Mouse (Mus musculus): ENCODE data around the gene 1810009J06Rik. TPM values are rescaled to one million over a fixed set of nuclear protein-coding genes. Genes with fewer than 3 reads are reported as not detected.
"Not testable (repeated sequence)": the region's sequence is repeated elsewhere in the genome, so short reads cannot be mapped to it uniquely, and the experiment has no call there.

The 1810009J06Rik gene
- polyA plus RNA-seq (2012; rRNA removed) = not detected in 2 replicates
- not detected in 2 replicates for polyA plus RNA-seq (2014; fragmentation: Nextera tagmentation; extraction: Ambion mirVana)

GRCm38 (mm10) chr6:40964454-40964853 lies at the start of gene 1810009J06Rik:
TSS of gene 1810009J06Rik (plus strand) at chr6:40964754.
- not testable (repeated sequence) for H3K9me3 ChIP-seq (ENCODE audit: control insufficient read depth, low read length); H3K4me3 ChIP-seq (replicated peaks; ENCODE audit: low read length); DNase-seq (ENCODE audit: low spot score); ATAC-seq (ENCODE audit: low FRiP score, low read depth); H3K27ac ChIP-seq (replicated peaks; ENCODE audit: low read depth, low read length); H3K4me2 ChIP-seq (replicated peaks; ENCODE audit: low read depth, low read length, severe bottlenecking); H3K36me3 ChIP-seq (ENCODE audit: control insufficient read depth, insufficient read depth, low read length); H3K4me1 ChIP-seq (ENCODE audit: control insufficient read depth, insufficient read depth, low read length); H3K9ac ChIP-seq (ENCODE audit: low read depth, low read length, severe bottlenecking); H3K27me3 ChIP-seq (ENCODE audit: control insufficient read depth, insufficient read depth, low read length)
- WGBS = 85% methylated on average over 2 of the region's 2 CpGs

DNA sequence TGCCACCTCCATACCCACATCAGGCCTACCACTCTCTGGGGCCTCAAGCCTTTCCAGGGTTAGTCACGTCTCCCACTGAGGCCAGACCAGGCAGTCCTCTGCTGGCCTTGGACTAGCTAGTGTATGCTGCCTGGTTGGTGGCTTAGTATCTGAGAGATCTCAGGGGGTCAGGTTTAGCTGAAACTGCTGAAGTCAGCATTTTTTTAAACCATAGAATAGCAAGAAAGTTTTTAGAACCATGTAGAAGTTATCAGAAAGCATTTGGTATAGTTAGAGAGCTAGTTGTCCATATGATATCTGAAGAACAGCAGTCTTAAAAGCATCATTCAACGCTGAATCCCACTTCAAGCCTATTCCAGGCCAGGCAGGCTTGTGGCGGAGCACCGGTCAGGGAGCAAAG lies 44.6 kb upstream of the 1810009J06Rik start:
- TF ChIP-seq POLR2A (IDR thresholded peaks at IDR 0.05; ENCODE audit: borderline replicate concordance, extremely low read depth, insufficient read depth, insufficient read length) = no peak
- DNase-seq (ENCODE audit: low spot score) = no peak
- 82% methylated on average over 4 of the region's 4 CpGs for WGBS

DNA sequence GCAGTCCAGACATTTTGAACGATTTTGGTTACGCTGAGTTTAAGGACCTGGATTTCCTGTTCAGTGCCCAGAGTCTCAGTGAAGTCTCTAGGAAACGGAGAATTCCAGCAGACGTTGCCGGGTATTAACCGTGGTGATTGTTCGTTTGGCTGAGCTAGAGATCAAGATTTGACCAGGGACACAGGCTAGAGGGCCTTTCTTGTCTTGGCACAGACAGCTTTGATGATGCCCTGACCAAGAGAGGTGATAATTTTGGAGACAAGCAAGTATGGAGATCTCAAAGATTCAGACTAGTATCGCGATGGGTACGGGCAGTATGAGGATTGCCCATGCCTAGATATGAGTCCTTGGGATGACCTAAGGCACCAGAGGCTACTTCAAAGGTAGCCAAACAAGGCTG lies 24.1 kb upstream of the 1810009J06Rik start, which contains the start of gene 1700074P13Rik:
Gene 1700074P13Rik (minus strand): TSS at position 101 of the 400 bp plus-strand sequence.
- no peak for TF ChIP-seq POLR2A (IDR thresholded peaks at IDR 0.05; ENCODE audit: borderline replicate concordance, extremely low read depth, insufficient read depth, insufficient read length)
- Histone ChIP-seq H3K9me3 (ENCODE audit: control insufficient read depth, low read length) (no peaks in the 10 kb centered on the region), H3K4me3 (replicated peaks; ENCODE audit: low read length) (no peak within 1 kb of the TSS), H3K36me3 (ENCODE audit: control insufficient read depth, insufficient read depth, low read length) (no peaks in the 10 kb centered on the region), H3K27ac (replicated peaks; ENCODE audit: low read depth, low read length) (no peak within 1 kb of the TSS), H3K4me2 (replicated peaks; ENCODE audit: low read depth, low read length, severe bottlenecking) (no peak within 1 kb of the TSS), H3K27me3 (ENCODE audit: control insufficient read depth, insufficient read depth, low read length) (no peaks in the 10 kb centered on the region), H3K9ac (ENCODE audit: low read depth, low read length, severe bottlenecking) (no peak within 1 kb of the TSS), H3K4me1 (ENCODE audit: control insufficient read depth, insufficient read depth, low read length) (no peaks in the 10 kb centered on the region)
- ATAC-seq (ENCODE audit: low FRiP score, low read depth) (no peak), DNase-seq (ENCODE audit: low spot score) (no peak)
- WGBS = 90% methylated on average over 10 of the region's 10 CpGs

More for the DNA sequence above, 44.6 kb upstream of the 1810009J06Rik start:
- H3K4me2 ChIP-seq (replicated peaks; ENCODE audit: low read depth, low read length, severe bottlenecking) = no peak overlapping the region
- no peaks in the 10 kb centered on the region for H3K27me3 ChIP-seq (ENCODE audit: control insufficient read depth, insufficient read depth, low read length)
- no peaks in the 10 kb centered on the region for H3K9me3 ChIP-seq (ENCODE audit: control insufficient read depth, low read length)
- H3K9ac ChIP-seq (ENCODE audit: low read depth, low read length, severe bottlenecking) = no peak overlapping the region
- no peak for ATAC-seq (ENCODE audit: low FRiP score, low read depth)
- H3K27ac ChIP-seq (replicated peaks; ENCODE audit: low read depth, low read length) = no peak overlapping the region
- no peaks in the 10 kb centered on the region for H3K36me3 ChIP-seq (ENCODE audit: control insufficient read depth, insufficient read depth, low read length)
- H3K4me3 ChIP-seq (replicated peaks; ENCODE audit: low read length) = no peak overlapping the region
- no peaks in the 10 kb centered on the region for H3K4me1 ChIP-seq (ENCODE audit: control insufficient read depth, insufficient read depth, low read length)

DNA sequence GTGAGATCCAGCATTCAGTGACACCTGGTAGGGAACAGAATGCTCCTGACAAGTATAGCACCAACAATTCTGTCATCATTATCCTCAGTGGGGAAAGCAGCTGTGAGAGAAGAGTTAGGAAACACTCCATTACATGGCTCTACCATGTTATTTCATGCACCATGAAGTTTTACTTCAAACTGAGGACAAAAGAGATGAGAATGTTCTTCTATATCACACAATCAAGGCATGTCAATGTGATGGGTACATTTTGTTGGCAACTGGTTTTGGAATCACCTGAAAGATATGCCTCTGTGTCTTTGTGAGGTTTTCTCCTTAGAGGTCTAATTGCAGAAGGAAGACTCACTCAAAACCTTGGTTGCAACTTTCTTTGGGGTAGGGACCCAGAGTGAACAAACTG lies 12.8 kb upstream of the 1810009J06Rik start, which contains the start of gene Gm4744:
Gene Gm4744 (minus strand): TSS at position 101 of the 400 bp plus-strand sequence.
- Histone ChIP-seq H3K27me3 (ENCODE audit: control insufficient read depth, insufficient read depth, low read length) (no peaks in the 10 kb centered on the region), H3K4me1 (ENCODE audit: control insufficient read depth, insufficient read depth, low read length) (no peaks in the 10 kb centered on the region), H3K27ac (replicated peaks; ENCODE audit: low read depth, low read length) (no peak within 1 kb of the TSS), H3K36me3 (ENCODE audit: control insufficient read depth, insufficient read depth, low read length) (no peaks in the 10 kb centered on the region), H3K9me3 (ENCODE audit: control insufficient read depth, low read length) (no peaks in the 10 kb centered on the region), H3K4me2 (replicated peaks; ENCODE audit: low read depth, low read length, severe bottlenecking) (no peak within 1 kb of the TSS), H3K9ac (ENCODE audit: low read depth, low read length, severe bottlenecking) (no peak within 1 kb of the TSS), H3K4me3 (replicated peaks; ENCODE audit: low read length) (no peak within 1 kb of the TSS)
- ATAC-seq (ENCODE audit: low FRiP score, low read depth) (no peak), DNase-seq (ENCODE audit: low spot score) (no peak)
- TF ChIP-seq POLR2A (IDR thresholded peaks at IDR 0.05; ENCODE audit: borderline replicate concordance, extremely low read depth, insufficient read depth, insufficient read length) = no peak

DNA sequence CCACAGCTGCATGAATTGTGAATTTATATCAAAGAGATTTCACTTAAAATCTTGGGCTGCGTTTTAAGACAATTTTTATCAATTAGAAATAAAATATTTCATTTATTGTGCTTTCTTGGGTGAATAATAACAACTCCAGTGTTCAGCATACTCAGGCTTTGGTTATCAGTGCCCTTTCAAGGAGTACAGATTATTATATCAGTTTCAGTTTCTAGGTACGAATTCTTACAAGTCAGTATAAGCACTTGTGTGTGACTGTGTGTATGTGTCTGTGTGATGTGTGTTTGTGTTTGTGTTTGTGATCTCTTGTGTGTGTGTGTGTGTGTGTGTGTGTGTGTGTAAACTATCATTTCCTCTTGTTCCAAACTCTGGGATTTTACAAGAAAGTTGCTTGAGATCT lies 10.8 kb upstream of the 1810009J06Rik start:
- Histone ChIP-seq H3K4me3 (replicated peaks; ENCODE audit: low read length) (no peak overlapping the region), H3K27ac (replicated peaks; ENCODE audit: low read depth, low read length) (no peak overlapping the region), H3K9ac (ENCODE audit: low read depth, low read length, severe bottlenecking) (no peak overlapping the region), H3K27me3 (ENCODE audit: control insufficient read depth, insufficient read depth, low read length) (no peaks in the 10 kb centered on the region), H3K4me2 (replicated peaks; ENCODE audit: low read depth, low read length, severe bottlenecking) (no peak overlapping the region), H3K36me3 (ENCODE audit: control insufficient read depth, insufficient read depth, low read length) (no peaks in the 10 kb centered on the region), H3K4me1 (ENCODE audit: control insufficient read depth, insufficient read depth, low read length) (no peaks in the 10 kb centered on the region), H3K9me3 (ENCODE audit: control insufficient read depth, low read length) (no peaks in the 10 kb centered on the region)
- WGBS = 61% methylated on average over 2 of the region's 2 CpGs
- DNase-seq (ENCODE audit: low spot score) = no peak
- no peak for ATAC-seq (ENCODE audit: low FRiP score, low read depth)
- no peak for TF ChIP-seq POLR2A (IDR thresholded peaks at IDR 0.05; ENCODE audit: borderline replicate concordance, extremely low read depth, insufficient read depth, insufficient read length)

DNA sequence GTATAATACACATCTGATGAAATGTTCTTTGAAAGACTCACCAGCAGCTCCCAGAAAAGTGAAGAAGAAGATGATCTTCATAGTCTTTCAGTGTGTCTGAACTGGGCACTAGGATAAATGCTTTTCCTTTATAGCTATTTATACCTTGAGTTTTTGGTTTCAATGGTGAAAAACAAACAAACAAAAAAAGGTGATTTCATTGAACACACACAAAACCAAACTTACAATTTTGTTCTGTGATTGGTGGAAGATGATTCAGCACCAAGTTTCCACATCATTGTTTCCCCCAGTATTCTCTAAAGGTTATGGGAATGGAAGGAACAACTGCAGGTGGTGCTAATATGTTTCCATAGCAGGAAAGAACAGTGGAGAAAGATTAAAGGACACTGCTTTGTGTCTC lies 34.8 kb downstream of the 1810009J06Rik start, which contains the start of gene Gm2663:
Gene Gm2663 (minus strand): TSS at position 101 of the 400 bp plus-strand sequence.
- not testable (repeated sequence) for DNase-seq (ENCODE audit: low spot score); ATAC-seq (ENCODE audit: low FRiP score, low read depth); H3K4me3 ChIP-seq (replicated peaks; ENCODE audit: low read length); H3K4me2 ChIP-seq (replicated peaks; ENCODE audit: low read depth, low read length, severe bottlenecking); H3K9ac ChIP-seq (ENCODE audit: low read depth, low read length, severe bottlenecking); H3K27me3 ChIP-seq (ENCODE audit: control insufficient read depth, insufficient read depth, low read length); H3K36me3 ChIP-seq (ENCODE audit: control insufficient read depth, insufficient read depth, low read length); H3K9me3 ChIP-seq (ENCODE audit: control insufficient read depth, low read length); H3K4me1 ChIP-seq (ENCODE audit: control insufficient read depth, insufficient read depth, low read length); H3K27ac ChIP-seq (replicated peaks; ENCODE audit: low read depth, low read length)
